In genomic region chr15:67262269-67262668, GRCm38 (mm10) we compare ENCODE assay signal across 22 mouse cellular contexts.
"Had no signal": no experiment of that assay in that cellular context is flagged by ENCODE, and none has a peak within 500 bp of the region (broad histone marks: within the 10 kb centered on the region; RNA-seq: fewer than 3 reads in every experiment).

No protein-coding gene starts in this region.

- H3K36me3 ChIP-seq: heart, embryonic 10.5 days; heart, embryonic 12.5 days; hindbrain, embryonic 13.5 days; hindbrain, embryonic 15.5 days; limb, embryonic 13.5 days; limb, embryonic 15.5 days; liver, embryonic 12.5 days had no signal

- H3K4me3 ChIP-seq: heart, embryonic 10.5 days; heart, embryonic 12.5 days; hindbrain, embryonic 13.5 days; hindbrain, embryonic 15.5 days; limb, embryonic 13.5 days; limb, embryonic 15.5 days; liver, embryonic 12.5 days had no signal

- H3K4me1 ChIP-seq: heart, embryonic 10.5 days; heart, embryonic 12.5 days; hindbrain, embryonic 13.5 days; hindbrain, embryonic 15.5 days; liver, embryonic 12.5 days had no signal

- H3K9me3 ChIP-seq: heart, embryonic 10.5 days; heart, embryonic 12.5 days; hindbrain, embryonic 13.5 days; hindbrain, embryonic 15.5 days; limb, embryonic 13.5 days; limb, embryonic 15.5 days; liver, embryonic 12.5 days had no signal

- ATAC-seq: hindbrain, postnatal 0 days; intestine, embryonic 16.5 days; liver, embryonic 12.5 days had no signal

- DNase-seq: gastrocnemius, postnatal 14 days; gastrocnemius, postnatal 36 days; heart, adult 18-20 months; heart, postnatal 10 days; heart, postnatal 36 days; kidney, adult 18-20 months; kidney, adult 8-10 months; kidney, postnatal 10 days; kidney, postnatal 25 days; layer of hippocampus, adult 9-11 months; layer of hippocampus, postnatal 36 days; left cerebral cortex, postnatal 4 days had no signal

- H3K9ac ChIP-seq: heart, embryonic 12.5 days; hindbrain, embryonic 13.5 days; hindbrain, embryonic 15.5 days; limb, embryonic 13.5 days; limb, embryonic 15.5 days; liver, embryonic 12.5 days; liver, embryonic 14.5 days had no signal

- H3K27me3 ChIP-seq: heart, embryonic 12.5 days; hindbrain, embryonic 13.5 days; hindbrain, embryonic 15.5 days; limb, embryonic 13.5 days; limb, embryonic 15.5 days; liver, embryonic 12.5 days had no signal

- H3K27ac ChIP-seq: heart, embryonic 10.5 days; hindbrain, embryonic 13.5 days; hindbrain, embryonic 15.5 days; hindbrain, postnatal 0 days; limb, embryonic 13.5 days; limb, embryonic 15.5 days; liver, embryonic 12.5 days; liver, embryonic 14.5 days had no signal

- H3K4me2 ChIP-seq: heart, embryonic 12.5 days; hindbrain, embryonic 13.5 days; hindbrain, embryonic 15.5 days; limb, embryonic 13.5 days; limb, embryonic 15.5 days; liver, embryonic 12.5 days had no signal
